Mouse (Mus musculus) forebrain, embryonic 13.5 days (tissue): Measurements from ENCODE around the gene Synj2bp. TPM values are rescaled to one million over a fixed set of nuclear protein-coding genes. Genes with fewer than 3 reads are reported as not detected.
A peak's percentile ranks its signal among the peaks of the same experiment; 100 is the strongest.
"Not testable (repeated sequence)": the region's sequence is repeated elsewhere in the genome, so short reads cannot be mapped to it uniquely, and the experiment has no call there.

Experiments used
- ATAC-seq: fragments of 200-750 bp; cut with Nextera tagmentation; 2 replicates; pipeline ENCODE4 v1.8.0; 2017
- H3K27ac ChIP-seq: fragments of 300-500 bp; sonication (generic); 2 replicates; pipeline ENCODE4 v1.5.1; 2015; ENCODE audit warnings: inconsistent platforms, mild to moderate bottlenecking, moderate library complexity
- H3K27me3 ChIP-seq: fragments of 300-500 bp; sonication (generic); 2 replicates; pipeline ENCODE4 v1.6.1; 2015; ENCODE audit warnings: mild to moderate bottlenecking, inconsistent platforms
- H3K36me3 ChIP-seq: fragments of 300-500 bp; sonication (generic); 2 replicates; pipeline ENCODE4 v1.6.1; 2015; ENCODE audit warnings: mild to moderate bottlenecking, inconsistent platforms; ENCODE audit not compliant: poor library complexity, severe bottlenecking
- H3K4me1 ChIP-seq: fragments of 300-500 bp; sonication (generic); 2 replicates; pipeline ENCODE4 v1.6.1; 2015; ENCODE audit warnings: inconsistent platforms
- H3K4me2 ChIP-seq: fragments of 300-500 bp; sonication (generic); 2 replicates; pipeline ENCODE4 v1.6.1; 2015; ENCODE audit warnings: inconsistent platforms, mild to moderate bottlenecking, moderate library complexity
- H3K4me3 ChIP-seq: fragments of 300-500 bp; sonication (generic); 2 replicates; pipeline ENCODE4 v1.5.1; 2015; ENCODE audit warnings: mild to moderate bottlenecking, inconsistent platforms
- H3K9ac ChIP-seq: fragments of 300-500 bp; sonication (generic); 2 replicates; pipeline ENCODE4 v1.6.1; 2015; ENCODE audit warnings: mild to moderate bottlenecking, inconsistent platforms
- H3K9me3 ChIP-seq: fragments of 300-500 bp; sonication (generic); replicated peaks from 2 replicates; pipeline ENCODE4 v1.6.1; 2016; ENCODE audit warnings: inconsistent platforms
- WGBS: fragments of 180-500 bp; shearing (Covaris S2); methylation state at CpG from one replicate; pipeline ENCODE4 v1.1.7; 2015; 5-methylcytosine and 5-hydroxymethylcytosine counted together
- polyA plus RNA-seq: library from polyadenylated mRNA; unstranded; fragments of >200 nt; fragmentation: Nextera tagmentation; extraction: Ambion mirVana; gene quantifications from 2 replicates; pipeline ENCODE4 v1.2.1, GENCODE M21; 2015

Synj2bp gene
- 39.5 and 40.5 TPM in 2 replicates for polyA plus RNA-seq

- peak; percentile 98 for ATAC-seq
- Histone ChIP-seq H3K4me3 (peak within 1 kb of the TSS; percentile 86), H3K27ac (peak within 1 kb of the TSS; percentile 68), H3K9ac (peak within 1 kb of the TSS; percentile 80), H3K4me2 (peak within 1 kb of the TSS; percentile 75), H3K4me1 (peaks cover 12% of the 10 kb centered on the region), H3K27me3 (no peaks in the 10 kb centered on the region), H3K36me3 (no peaks in the 10 kb centered on the region), H3K9me3 (no peaks in the 10 kb centered on the region)
- under 1% methylated on average over 46 of the region's 46 CpGs for WGBS
Observed at GRCm38 (mm10) chr12:81532316-81533028, at the start of gene Synj2bp, which contains the start of gene Gm20498. Synj2bp (minus strand) TSS chr12:81532911. Gm20498 (minus strand) TSS chr12:81532905.

GRCm38 (mm10) chr12:81568374-81568773 lies 35.7 kb upstream of the Synj2bp start, which contains the start of gene Adam21:
Adam21 (minus strand) TSS chr12:81568474.
- Histone ChIP-seq H3K9me3 (no peaks in the 10 kb centered on the region), H3K4me1 (no peaks in the 10 kb centered on the region), H3K27me3 (no peaks in the 10 kb centered on the region), H3K27ac (no peak within 1 kb of the TSS), H3K4me2 (no peak within 1 kb of the TSS), H3K36me3 (peaks cover 26% of the 10 kb centered on the region), H3K4me3 (no peak within 1 kb of the TSS), H3K9ac (no peak within 1 kb of the TSS)
- 83% methylated on average over 1 of the region's 1 CpGs for WGBS
- no peak for ATAC-seq

GRCm38 (mm10) chr12:81567931-81568330 lies 35.2 kb upstream of the Synj2bp start:
- Histone ChIP-seq H3K4me1 (no peaks in the 10 kb centered on the region), H3K27ac (no peak overlapping the region), H3K9me3 (no peaks in the 10 kb centered on the region), H3K27me3 (no peaks in the 10 kb centered on the region), H3K9ac (no peak overlapping the region), H3K36me3 (peaks cover 23% of the 10 kb centered on the region), H3K4me3 (no peak overlapping the region), H3K4me2 (no peak overlapping the region)
- no peak for ATAC-seq
- WGBS = 86% methylated on average over 5 of the region's 5 CpGs

- Histone ChIP-seq H3K9ac (no peak overlapping the region), H3K4me2 (no peak overlapping the region), H3K4me3 (no peak overlapping the region), H3K36me3 (no peaks in the 10 kb centered on the region), H3K4me1 (no peaks in the 10 kb centered on the region), H3K9me3 (no peaks in the 10 kb centered on the region), H3K27ac (no peak overlapping the region), H3K27me3 (no peaks in the 10 kb centered on the region)
- 95% methylated on average over 3 of the region's 3 CpGs for WGBS
- no peak for ATAC-seq
Observed at GRCm38 (mm10) chr12:81564173-81564572, 31.5 kb upstream of the Synj2bp start.

- Histone ChIP-seq H3K4me3 (no peak overlapping the region), H3K4me2 (no peak overlapping the region), H3K27me3 (no peaks in the 10 kb centered on the region), H3K9me3 (no peaks in the 10 kb centered on the region), H3K27ac (no peak overlapping the region), H3K4me1 (no peaks in the 10 kb centered on the region), H3K36me3 (no peaks in the 10 kb centered on the region), H3K9ac (no peak overlapping the region)
- no peak for ATAC-seq
- 91% methylated on average over 3 of the region's 3 CpGs for WGBS
Observed at GRCm38 (mm10) chr12:81549286-81549685, 16.6 kb upstream of the Synj2bp start.

- no peak overlapping the region for H3K27ac ChIP-seq
- 75% methylated on average over 4 of the region's 4 CpGs for WGBS
- no peaks in the 10 kb centered on the region for H3K9me3 ChIP-seq
- H3K27me3 ChIP-seq = no peaks in the 10 kb centered on the region
- no peak overlapping the region for H3K9ac ChIP-seq
- no peak for ATAC-seq
- no peaks in the 10 kb centered on the region for H3K4me1 ChIP-seq
- H3K36me3 ChIP-seq = no peaks in the 10 kb centered on the region
- no peak overlapping the region for H3K4me2 ChIP-seq
- no peak overlapping the region for H3K4me3 ChIP-seq
Observed at GRCm38 (mm10) chr12:81547163-81547562, 14.5 kb upstream of the Synj2bp start.

- Histone ChIP-seq H3K27ac (peak overlapping the region; percentile 68), H3K36me3 (no peaks in the 10 kb centered on the region), H3K27me3 (no peaks in the 10 kb centered on the region), H3K9ac (peak overlapping the region; percentile 80), H3K4me3 (peak overlapping the region; percentile 86), H3K9me3 (no peaks in the 10 kb centered on the region), H3K4me1 (peaks cover 12% of the 10 kb centered on the region), H3K4me2 (peak overlapping the region; percentile 75)
- ATAC-seq = no peak; the same call in 1 of the 2 replicates
- 35% methylated on average over 4 of the region's 4 CpGs for WGBS
Observed at GRCm38 (mm10) chr12:81533029-81533419, 313 bp upstream of the Synj2bp start.

- H3K27me3 ChIP-seq, H3K9me3 ChIP-seq, H3K4me3 ChIP-seq, H3K4me2 ChIP-seq, H3K9ac ChIP-seq, H3K27ac ChIP-seq, H3K36me3 ChIP-seq, ATAC-seq: not testable (repeated sequence)
- WGBS = 71% methylated on average over 8 of the region's 8 CpGs
- peaks cover 12% of the 10 kb centered on the region for H3K4me1 ChIP-seq
Observed at GRCm38 (mm10) chr12:81530587-81530986, 2.1 kb downstream of the Synj2bp start.

GRCm38 (mm10) chr12:81496906-81497305 lies 35.8 kb downstream of the Synj2bp start:
- H3K27me3 ChIP-seq, H3K27ac ChIP-seq, H3K9ac ChIP-seq, ATAC-seq, H3K4me2 ChIP-seq, H3K9me3 ChIP-seq, H3K4me3 ChIP-seq, H3K4me1 ChIP-seq: not testable (repeated sequence)
- peaks cover 13% of the 10 kb centered on the region for H3K36me3 ChIP-seq
- 97% methylated on average over 9 of the region's 9 CpGs for WGBS

- H3K9ac ChIP-seq = no peak overlapping the region
- no peaks in the 10 kb centered on the region for H3K27me3 ChIP-seq
- H3K36me3 ChIP-seq = peaks cover 3% of the 10 kb centered on the region; the same call in 1 of the 2 replicates
- WGBS = 96% methylated on average over 5 of the region's 5 CpGs
- no peak overlapping the region for H3K27ac ChIP-seq
- no peaks in the 10 kb centered on the region for H3K4me1 ChIP-seq
- no peak overlapping the region for H3K4me2 ChIP-seq
- no peak for ATAC-seq
- H3K4me3 ChIP-seq = no peak overlapping the region
- H3K9me3 ChIP-seq = no peaks in the 10 kb centered on the region
Observed at GRCm38 (mm10) chr12:81490491-81490890, 42.2 kb downstream of the Synj2bp start.

GRCm38 (mm10) chr12:81485311-81485710 lies 47.4 kb downstream of the Synj2bp start:
- peak overlapping the region; percentile 72 for H3K9ac ChIP-seq
- peak overlapping the region; percentile 68 for H3K4me3 ChIP-seq
- peak; percentile 39; the same call in 1 of the 2 replicates for ATAC-seq
- WGBS = 46% methylated on average over 6 of the region's 6 CpGs
- H3K9me3 ChIP-seq = no peaks in the 10 kb centered on the region
- peak overlapping the region; percentile 59 for H3K4me2 ChIP-seq
- H3K27ac ChIP-seq = no peak overlapping the region
- 0 out of 2 replicates have a peak, but pooled peaks cover 3% of the 10 kb centered on the region for H3K4me1 ChIP-seq
- no peaks in the 10 kb centered on the region for H3K36me3 ChIP-seq
- H3K27me3 ChIP-seq = no peaks in the 10 kb centered on the region

GRCm38 (mm10) chr12:81484727-81485191 lies 48.0 kb downstream of the Synj2bp start, which contains the start of gene Cox16:
Cox16 (minus strand) TSS chr12:81485127.
- Histone ChIP-seq H3K27ac (peak within 1 kb of the TSS; percentile 91), H3K4me3 (peak within 1 kb of the TSS; percentile 68), H3K9ac (peak within 1 kb of the TSS; percentile 72), H3K36me3 (no peaks in the 10 kb centered on the region), H3K4me2 (peak within 1 kb of the TSS; percentile 59), H3K27me3 (no peaks in the 10 kb centered on the region), H3K4me1 (0 out of 2 replicates have a peak, but pooled peaks cover 3% of the 10 kb centered on the region), H3K9me3 (no peaks in the 10 kb centered on the region)
- ATAC-seq = peak; percentile 99
- under 1% methylated on average over 31 of the region's 31 CpGs for WGBS
